Mouse (Mus musculus) myocyte (in vitro differentiated cells): ENCODE results near the gene Sarm1. TPM values are rescaled to one million over a fixed set of nuclear protein-coding genes. Genes with fewer than 3 reads are reported as not detected.
"Not testable (repeated sequence)": the region's sequence is repeated elsewhere in the genome, so short reads cannot be mapped to it uniquely, and the experiment has no call there.

Source experiments
- H3K27me3 ChIP-seq: one replicate; pipeline ENCODE4 v1.6.1; 2011; ENCODE audit not compliant: control insufficient read depth, insufficient read depth, insufficient read length
- H3K36me3 ChIP-seq: one replicate; pipeline ENCODE4 v1.6.1; 2011; ENCODE audit not compliant: control insufficient read depth, insufficient read depth
- H3K4me2 ChIP-seq: one replicate; pipeline ENCODE4 v1.6.1; 2011; ENCODE audit warnings: low read depth, control low read depth
- H3K4me3 ChIP-seq: one replicate; pipeline ENCODE4 v1.5.1; 2011; ENCODE audit warnings: mild to moderate bottlenecking, control low read depth, moderate library complexity
- H3K79me2 ChIP-seq: one replicate; pipeline ENCODE4 v1.6.1; 2011; ENCODE audit not compliant: control insufficient read depth, insufficient read depth
- H3ac ChIP-seq: one replicate; pipeline ENCODE4 v1.6.1; 2011; ENCODE audit not compliant: control insufficient read depth, insufficient read length
- CEBPB ChIP-seq: IDR thresholded peaks from 2 replicates; pipeline ENCODE4 v1.6.1; 2011; ENCODE audit warnings: mild to moderate bottlenecking, moderate library complexity; ENCODE audit not compliant: poor library complexity, insufficient read depth, severe bottlenecking
- E2F4 ChIP-seq: IDR thresholded peaks from one replicate; pipeline ENCODE4 v1.6.1; 2011; ENCODE audit warnings: mild to moderate bottlenecking, control low read depth, moderate library complexity; ENCODE audit not compliant: insufficient read depth
- MAX ChIP-seq: IDR thresholded peaks from one replicate; pipeline ENCODE4 v1.6.1; 2011; ENCODE audit warnings: low read depth, mild to moderate bottlenecking, control low read depth
- MYOD1 ChIP-seq, 3 experiments: IDR thresholded peaks; one replicate each; pipeline ENCODE4 v1.6.1; 2011; ENCODE audit warnings: control low read depth in 2 of 3, low read depth in 2 of 3, mild to moderate bottlenecking in 2 of 3, moderate library complexity in 1 of 3; ENCODE audit not compliant: insufficient read length in 2 of 3, control insufficient read depth in 1 of 3
- MYOG ChIP-seq, 3 experiments: IDR thresholded peaks; one replicate each; pipeline ENCODE4 v1.6.1; 2011; ENCODE audit warnings: control low read depth in 2 of 3, low read depth in 2 of 3, mild to moderate bottlenecking in 2 of 3; ENCODE audit not compliant: insufficient read length in 2 of 3, control insufficient read depth in 1 of 3, insufficient read depth in 1 of 3
- POLR2A ChIP-seq: IDR thresholded peaks from one replicate; pipeline ENCODE4 v1.6.1; 2011; ENCODE audit warnings: low read depth, mild to moderate bottlenecking, control low read depth, moderate library complexity; ENCODE audit not compliant: insufficient read length
- POLR2AphosphoS2 ChIP-seq: IDR thresholded peaks from one replicate; pipeline ENCODE4 v1.6.1; 2011; ENCODE audit warnings: low read depth, control low read depth; ENCODE audit not compliant: insufficient read length
- REST ChIP-seq: IDR thresholded peaks from one replicate; pipeline ENCODE4 v1.6.1; 2011; ENCODE audit warnings: mild to moderate bottlenecking, control low read depth, moderate library complexity; ENCODE audit not compliant: insufficient read depth, insufficient read length
- SRF ChIP-seq: IDR thresholded peaks from one replicate; pipeline ENCODE4 v1.6.1; 2011; ENCODE audit warnings: low read depth; ENCODE audit not compliant: control insufficient read depth, insufficient read length
- TCF12 ChIP-seq: IDR thresholded peaks from one replicate; pipeline ENCODE4 v1.6.1; 2011; ENCODE audit warnings: mild to moderate bottlenecking, control low read depth; ENCODE audit not compliant: poor library complexity, insufficient read depth, severe bottlenecking
- TCF3 ChIP-seq: IDR thresholded peaks from one replicate; pipeline ENCODE4 v1.6.1; 2011; ENCODE audit warnings: low read depth, control low read depth; ENCODE audit not compliant: insufficient read length
- USF1 ChIP-seq: IDR thresholded peaks from one replicate; pipeline ENCODE4 v1.6.1; 2011; ENCODE audit warnings: low read depth, mild to moderate bottlenecking, control low read depth, moderate library complexity
- polyA plus RNA-seq: library from polyadenylated mRNA; unstranded; fragments of >200 nt; fragmentation: generic; extraction: Trizol; gene quantifications from one replicate; pipeline ENCODE4 v1.2.1, GENCODE M21; 2012; ENCODE audit warnings: missing spikeins

Gene Sarm1
- polyA plus RNA-seq, 1 experiment: 0.17 TPM

DNA sequence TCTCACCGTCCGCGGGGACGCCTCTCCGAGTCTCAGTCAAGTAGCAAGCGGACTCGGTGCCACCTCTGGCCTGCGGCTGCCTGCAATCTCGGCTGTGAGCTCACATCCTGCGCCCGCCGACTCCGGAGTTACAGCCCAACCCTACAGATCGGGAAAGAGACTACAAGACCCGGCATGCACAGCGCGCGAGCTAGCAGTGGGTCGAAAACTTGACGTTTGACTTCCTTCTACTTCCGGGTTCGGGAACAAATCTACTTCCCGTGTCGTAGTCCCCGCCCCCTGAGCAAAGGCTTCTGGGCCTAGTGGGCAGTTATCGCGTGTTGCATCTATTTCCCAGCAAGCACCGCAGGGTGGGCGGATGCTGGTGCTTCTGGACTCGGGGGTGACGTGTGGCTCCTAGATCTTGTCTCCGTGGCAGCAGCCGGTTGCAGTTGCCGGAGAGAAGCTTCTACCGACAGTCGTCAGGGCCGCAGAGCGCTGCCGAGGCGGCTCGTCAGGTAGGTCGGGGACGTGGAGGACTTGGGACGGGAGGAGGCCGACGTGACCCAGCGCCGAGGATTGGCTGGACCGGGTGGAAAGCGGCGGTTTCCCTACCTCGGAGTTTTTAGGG is 38.6 kb upstream of the Sarm1 start, which contains the start of the genes Tnfaip1 and Ift20:
Tnfaip1 (minus strand) TSS at position 253 of the 610 bp plus-strand sequence.
Ift20 (plus strand) TSS at position 282 of the 610 bp plus-strand sequence.
- H3K27me3 ChIP-seq: no peaks in the 10 kb centered on the region
- peaks cover 16% of the 10 kb centered on the region for H3K36me3 ChIP-seq
- H3K4me2 ChIP-seq: peak within 1 kb of the TSS; percentile 90
- H3K4me3 ChIP-seq: peak within 1 kb of the TSS; percentile 96
- H3K79me2 ChIP-seq: peaks cover 78% of the 10 kb centered on the region
- TF ChIP-seq POLR2AphosphoS2: peak; percentile 87
- TF ChIP-seq USF1: no peak
- TF ChIP-seq TCF3: no peak
- peak; percentile 76 for TF ChIP-seq POLR2A
- TF ChIP-seq TCF12: no peak
- TF ChIP-seq MAX: peak; percentile 65
- TF ChIP-seq REST: no peak
- no peak for TF ChIP-seq MYOG (IDR thresholded peaks at IDR 0.05; ENCODE audit: control insufficient read depth in 1 of 3, insufficient read depth in 1 of 3, insufficient read length in 2 of 3, low read depth in 2 of 3)
- no peak for TF ChIP-seq E2F4
- TF ChIP-seq CEBPB: no peak
- TF ChIP-seq MYOD1 (IDR thresholded peaks at IDR 0.05; ENCODE audit: control insufficient read depth in 1 of 3, insufficient read length in 2 of 3, low read depth in 2 of 3): no peak
- peak; percentile 12 for TF ChIP-seq SRF
- H3ac ChIP-seq: peak within 1 kb of the TSS; percentile 59

DNA sequence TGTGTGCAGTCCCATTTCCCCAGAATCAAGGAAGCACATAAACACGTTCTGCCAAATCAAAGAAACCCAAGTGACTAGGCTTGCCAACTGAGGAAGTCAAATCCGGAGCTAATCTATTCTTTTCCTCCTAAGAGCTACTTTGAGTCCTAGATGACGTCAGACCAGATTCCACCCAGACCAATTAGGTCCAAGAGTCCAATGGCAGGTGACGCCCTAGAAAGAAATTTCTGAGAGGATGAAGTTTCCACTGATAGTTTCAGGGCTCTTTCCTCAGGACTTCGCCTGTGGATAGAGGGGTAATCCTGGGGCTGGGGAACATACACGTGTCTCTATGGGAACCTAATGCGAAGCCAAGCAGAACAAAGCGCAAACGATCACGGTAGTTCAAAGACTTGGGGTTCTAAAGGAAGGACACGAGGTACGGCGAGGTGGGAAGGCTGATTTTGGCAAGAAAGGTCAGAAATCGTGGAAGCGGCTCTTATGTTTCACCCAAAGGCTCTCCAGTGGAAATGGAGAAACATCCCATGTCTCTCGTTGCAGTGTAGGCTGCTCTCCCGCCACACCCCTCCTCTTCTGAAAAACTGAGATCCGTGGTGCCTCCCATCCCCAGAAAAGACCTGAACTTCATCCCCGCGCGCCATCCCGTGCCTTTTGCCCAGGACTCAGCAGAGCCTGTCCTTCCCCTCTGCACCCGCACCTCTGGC is 38.0 kb upstream of the Sarm1 start:
- peak overlapping the region; percentile 71 for H3K4me2 ChIP-seq
- H3K4me3 ChIP-seq: peak overlapping the region; percentile 96
- peak; percentile 47 for TF ChIP-seq USF1
- no peak for TF ChIP-seq TCF12
- H3K79me2 ChIP-seq: peaks cover 84% of the 10 kb centered on the region
- no peaks in the 10 kb centered on the region for H3K27me3 ChIP-seq
- H3ac ChIP-seq: peak overlapping the region; percentile 59
- H3K36me3 ChIP-seq: peaks cover 10% of the 10 kb centered on the region

DNA sequence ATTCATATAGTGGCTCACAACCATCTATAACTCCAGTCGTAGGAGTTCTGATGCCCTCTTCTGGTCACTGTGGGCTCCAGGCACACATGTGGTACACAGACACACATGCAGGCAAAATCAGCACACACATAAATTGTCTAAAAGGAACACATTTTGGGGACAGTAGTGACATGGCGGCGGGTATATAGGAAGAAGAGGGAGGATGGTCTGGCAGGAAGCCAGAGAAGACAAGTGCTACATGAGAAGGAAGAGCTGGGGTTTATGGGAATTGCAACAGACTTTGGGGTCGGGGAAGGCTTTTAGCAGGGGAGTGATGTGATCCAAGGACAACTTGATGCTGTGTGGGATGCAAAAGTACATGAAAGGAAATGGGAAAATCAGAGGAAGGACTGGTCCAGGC is 37.0 kb upstream of the Sarm1 start:
- Histone ChIP-seq H3K4me2 (peak overlapping the region; percentile 71), H3K4me3 (peak overlapping the region; percentile 96), H3ac (no peak overlapping the region), H3K79me2 (peaks cover 84% of the 10 kb centered on the region), H3K27me3 (no peaks in the 10 kb centered on the region), H3K36me3 (peaks cover 3% of the 10 kb centered on the region)
- TF ChIP-seq POLR2AphosphoS2: no peak
- no peak for TF ChIP-seq MAX
- TF ChIP-seq TCF3: no peak
- no peak for TF ChIP-seq SRF
- no peak for TF ChIP-seq POLR2A
- no peak for TF ChIP-seq USF1
- TF ChIP-seq MYOD1 (IDR thresholded peaks at IDR 0.05; ENCODE audit: control insufficient read depth in 1 of 3, insufficient read length in 2 of 3, low read depth in 2 of 3): no peak
- TF ChIP-seq REST: no peak
- TF ChIP-seq CEBPB: no peak
- no peak for TF ChIP-seq TCF12
- no peak for TF ChIP-seq MYOG (IDR thresholded peaks at IDR 0.05; ENCODE audit: control insufficient read depth in 1 of 3, insufficient read depth in 1 of 3, insufficient read length in 2 of 3, low read depth in 2 of 3)
- TF ChIP-seq E2F4: no peak

DNA sequence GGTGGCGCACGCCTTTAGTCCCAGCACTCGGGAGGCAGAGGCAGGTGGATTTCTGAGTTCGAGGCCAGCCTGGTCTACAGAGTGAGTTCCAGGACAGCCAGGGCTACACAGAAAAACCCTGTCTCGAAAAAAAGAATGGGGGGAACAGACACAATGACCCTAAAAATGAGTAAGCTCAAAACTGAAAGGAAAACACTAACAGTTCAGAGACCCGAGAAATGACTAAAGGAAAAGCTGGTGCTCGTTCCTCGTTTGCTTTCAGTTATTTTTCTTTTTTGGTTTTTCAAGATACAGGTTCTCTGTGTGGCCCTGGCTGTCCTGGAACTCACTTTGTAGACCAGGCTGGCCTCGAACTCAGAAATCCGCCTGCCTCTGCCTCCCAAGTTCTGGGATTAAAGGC is 34.0 kb upstream of the Sarm1 start:
- H3K79me2 ChIP-seq: peaks cover 54% of the 10 kb centered on the region
- H3K27me3 ChIP-seq, H3K4me2 ChIP-seq, H3ac ChIP-seq, H3K4me3 ChIP-seq: not testable (repeated sequence)
- H3K36me3 ChIP-seq: peaks cover 19% of the 10 kb centered on the region

DNA sequence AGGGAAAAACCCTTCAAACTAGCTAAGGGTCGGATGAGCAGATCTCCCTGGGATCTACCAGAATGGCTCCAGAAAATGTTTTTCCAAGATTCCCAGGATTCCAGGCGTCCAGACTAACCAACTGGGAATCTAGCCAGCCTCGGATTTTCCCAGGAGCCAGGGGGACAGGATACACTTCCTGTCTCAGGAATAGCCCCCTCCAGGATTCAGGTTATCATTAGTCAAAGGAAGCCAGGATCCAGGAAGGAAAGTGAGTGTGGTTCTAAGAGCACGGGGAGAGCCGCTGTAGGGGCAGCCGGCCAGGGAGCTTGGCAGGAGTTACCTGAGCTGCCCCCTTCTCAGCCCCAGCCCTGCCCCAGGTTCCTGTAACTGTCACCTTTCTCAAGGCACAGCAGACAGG is 33.5 kb upstream of the Sarm1 start:
- no peaks in the 10 kb centered on the region for H3K27me3 ChIP-seq
- H3K79me2 ChIP-seq: peaks cover 52% of the 10 kb centered on the region
- H3K4me3 ChIP-seq: no peak overlapping the region
- H3K36me3 ChIP-seq: peaks cover 24% of the 10 kb centered on the region
- no peak overlapping the region for H3ac ChIP-seq
- H3K4me2 ChIP-seq: no peak overlapping the region
- TF ChIP-seq TCF12 (no peak), MYOG (IDR thresholded peaks at IDR 0.05; ENCODE audit: control insufficient read depth in 1 of 3, insufficient read depth in 1 of 3, insufficient read length in 2 of 3, low read depth in 2 of 3) (no peak), REST (no peak), SRF (no peak), CEBPB (no peak), POLR2A (no peak), MYOD1 (IDR thresholded peaks at IDR 0.05; ENCODE audit: control insufficient read depth in 1 of 3, insufficient read length in 2 of 3, low read depth in 2 of 3) (no peak), POLR2AphosphoS2 (no peak), USF1 (no peak)
